Mouse (Mus musculus): ENCODE measurements at regions not wholly inside any gene's neighbourhood (a gene's known extent, or its start where the extent isn't known, plus 50 kb on each side); places are given as distances from the start of the nearest gene placed in this dataset.

DNA sequence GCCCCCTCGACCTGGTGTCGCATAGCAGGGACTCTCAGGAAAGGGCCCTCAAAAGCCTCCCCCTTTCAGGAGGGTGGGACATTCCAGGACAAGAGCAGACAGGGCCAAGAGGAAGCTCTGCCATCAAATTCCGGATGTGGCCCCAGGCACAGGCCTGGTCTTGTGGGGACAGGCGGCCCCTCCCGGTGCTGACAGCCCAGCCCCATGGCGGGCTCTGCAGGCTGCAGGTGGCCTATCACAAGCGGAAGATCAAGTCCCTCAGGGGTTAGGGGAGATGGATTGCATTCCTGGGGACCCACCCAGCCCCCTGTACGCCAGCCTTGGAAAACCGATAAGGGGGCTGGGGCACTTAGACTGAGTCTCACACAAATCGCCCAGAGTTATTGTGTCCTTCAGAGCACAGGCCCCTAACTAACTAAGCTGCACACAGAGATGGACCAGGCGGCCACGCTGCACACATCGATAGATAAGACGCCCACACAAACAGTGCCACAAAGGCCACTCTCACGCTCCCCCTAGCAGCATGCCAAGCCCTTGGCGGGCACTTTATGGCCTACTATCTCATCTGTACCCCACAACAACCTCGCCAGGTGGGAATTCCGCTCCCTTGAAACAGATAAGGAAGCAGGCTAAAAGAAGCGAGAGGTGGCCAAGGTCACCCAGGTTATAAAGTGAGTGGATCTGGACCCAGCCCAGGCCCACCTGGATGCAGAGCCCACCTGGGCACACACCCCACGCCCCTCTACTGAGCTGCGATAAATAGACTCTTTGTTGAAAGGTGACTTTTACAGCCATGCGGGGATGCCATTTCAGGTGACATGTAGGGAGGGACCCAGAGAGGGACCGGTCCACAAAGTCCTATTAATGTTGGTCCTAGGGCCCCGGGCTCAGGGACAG is 55.5 kb downstream of the Gm5294 start:
- CTCF ChIA-PET = interaction anchor here (0.6 kb wide), 1 partner anchor 23 kb away, joined by 4 read pairs; no protein-coding TSS in a partner anchor

DNA sequence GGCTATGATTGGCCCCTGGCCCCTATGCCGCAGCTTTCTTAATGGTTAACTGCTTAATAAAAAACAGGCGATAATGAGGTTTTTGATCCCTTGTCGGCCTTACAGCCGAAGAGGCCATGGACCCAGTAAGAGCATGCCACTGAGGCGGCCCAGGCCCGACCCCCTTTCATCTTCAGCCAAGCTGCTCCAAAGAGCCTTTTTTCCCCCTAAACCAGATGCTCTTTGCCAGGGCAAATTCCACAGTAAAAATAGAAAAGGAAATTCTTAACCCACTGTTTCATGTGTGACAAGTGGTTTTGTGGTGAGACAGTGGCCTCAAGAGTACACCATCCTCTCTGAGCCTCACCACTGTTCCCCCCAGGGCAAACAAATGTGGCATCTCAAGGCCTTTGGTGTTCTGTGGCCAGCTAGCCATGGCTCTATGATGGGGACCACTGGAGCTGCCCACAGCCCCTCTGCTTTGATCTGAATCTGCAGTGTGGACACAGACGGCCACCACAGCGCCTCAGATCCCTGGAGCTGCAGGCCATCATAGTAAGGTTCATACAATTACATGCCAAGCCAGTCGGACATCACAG is 61.9 kb downstream of the Gm5294 start:
- CTCF ChIA-PET = no interaction called here

DNA sequence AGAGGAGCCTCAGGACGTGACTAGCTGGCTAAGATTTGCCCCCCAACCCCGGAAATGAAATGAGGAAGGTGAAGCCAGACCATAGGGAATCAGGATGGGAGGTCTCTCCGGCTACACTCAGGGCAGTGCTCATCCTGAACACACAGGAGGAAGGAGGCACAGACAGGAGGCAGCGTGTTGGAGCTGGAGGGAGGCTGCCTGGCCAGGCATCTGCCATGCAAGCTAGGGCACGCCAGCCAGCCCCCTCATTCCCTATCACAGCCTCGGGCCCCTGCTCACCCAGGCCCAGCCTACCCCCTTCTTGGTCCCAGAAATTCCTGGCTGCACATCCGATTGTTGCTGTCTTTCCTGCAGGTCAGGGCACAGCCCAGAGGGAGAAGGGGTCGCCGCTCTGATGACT is 63.7 kb downstream of the Gm5294 start:
- CTCF ChIA-PET = no interaction called here

DNA sequence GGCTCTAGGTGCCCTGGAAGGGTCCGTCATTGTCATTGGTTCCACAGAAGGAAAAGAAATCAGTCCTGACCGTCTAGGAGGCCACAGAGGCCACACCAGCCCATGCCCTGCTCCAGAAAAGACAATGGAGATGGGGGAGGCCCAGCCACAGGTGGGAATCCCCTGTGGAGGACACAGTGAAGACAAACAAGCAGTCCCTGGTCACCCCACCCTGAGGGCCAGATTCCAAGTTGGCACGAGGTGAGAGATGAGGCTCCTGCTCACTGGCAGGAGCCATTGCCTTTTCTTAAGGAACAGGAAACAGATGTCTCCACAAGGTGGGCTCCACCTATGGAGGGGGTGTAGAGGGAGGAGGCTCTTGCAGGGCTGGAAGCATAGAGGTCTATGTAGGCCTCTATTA is 66.0 kb downstream of the Gm5294 start:
- CTCF ChIA-PET = no interaction called here

DNA sequence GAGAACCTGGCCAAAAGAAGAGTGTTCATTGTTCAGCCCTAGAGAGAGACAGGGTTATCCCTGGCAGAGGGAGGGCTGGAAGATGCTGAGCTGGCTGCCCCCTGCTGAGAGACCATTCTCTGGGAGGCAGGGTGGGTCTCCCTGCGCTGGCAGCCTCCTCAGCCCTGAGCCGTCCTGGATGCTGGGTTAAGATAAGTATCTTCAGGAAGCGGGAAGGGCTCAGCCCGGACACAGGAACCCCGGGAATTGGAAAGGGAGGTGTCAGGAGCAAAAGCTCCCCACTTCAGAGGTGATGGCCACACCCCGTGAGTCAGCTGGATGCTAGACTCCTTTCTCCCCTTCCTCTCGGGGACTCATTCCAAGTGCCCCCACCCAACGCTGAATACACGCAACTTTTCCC is 68.9 kb downstream of the Gm5294 start:
- CTCF ChIA-PET = no interaction called here

DNA sequence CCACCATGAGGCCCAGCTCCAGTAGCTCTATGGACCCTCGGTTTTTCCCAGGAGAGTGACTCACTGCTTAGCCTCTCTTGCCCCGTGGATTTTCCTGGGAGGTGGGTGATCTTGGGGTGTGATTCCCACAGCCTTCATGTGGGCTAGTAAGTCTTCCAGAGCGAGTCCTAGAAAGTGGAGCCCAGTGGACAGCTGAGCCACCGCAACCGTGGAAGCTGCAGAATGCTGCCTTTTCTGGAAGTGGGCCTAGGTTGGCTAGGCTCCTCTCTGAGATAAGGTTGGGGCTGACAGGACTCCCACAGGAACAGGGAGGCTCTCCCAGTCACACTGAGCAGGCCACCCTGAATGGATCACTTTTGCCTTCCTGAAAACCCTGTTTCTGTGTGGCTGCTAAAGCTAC is 69.9 kb downstream of the Gm5294 start:
- CTCF ChIA-PET = no interaction called here

DNA sequence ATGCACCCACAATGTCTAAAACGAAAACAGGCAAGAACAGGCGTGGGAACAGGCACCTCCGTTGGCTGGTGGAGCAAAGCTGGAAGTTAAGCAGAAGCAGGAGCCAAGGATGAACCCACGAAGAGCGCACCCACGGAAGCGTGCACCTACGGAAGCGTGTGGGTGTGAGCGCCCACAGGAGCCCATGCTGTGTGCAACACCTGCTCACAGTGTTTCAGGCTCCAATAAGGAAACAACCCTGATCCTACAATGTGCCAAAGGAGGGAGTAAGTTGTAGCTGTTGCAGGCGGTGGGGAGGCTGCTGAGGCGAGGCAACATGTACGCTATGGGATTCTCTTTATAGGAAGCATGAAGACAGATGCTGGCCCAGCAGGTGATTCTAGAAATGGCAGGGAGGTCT is 74.6 kb downstream of the Gm5294 start:
- CTCF ChIA-PET = no interaction called here

DNA sequence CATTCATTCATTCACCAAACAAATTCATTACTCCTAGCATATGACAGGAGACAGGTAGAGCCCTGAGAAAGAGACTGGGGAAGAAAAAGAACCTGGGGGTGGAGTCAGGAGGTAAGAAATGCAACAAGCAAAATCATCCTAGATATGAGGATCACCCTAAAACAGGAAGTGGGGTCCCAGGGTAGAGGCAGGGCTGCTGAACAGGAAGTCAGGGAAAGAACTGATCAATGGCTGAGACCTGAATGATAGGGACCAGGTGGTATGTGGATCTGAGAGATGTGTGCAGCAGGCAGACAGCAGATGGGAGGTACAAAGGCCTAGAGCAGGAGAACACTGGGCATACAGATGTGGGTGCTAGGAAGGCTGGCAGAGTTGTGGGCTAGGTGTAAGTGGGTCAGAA is 77.4 kb downstream of the Gm5294 start:
- CTCF ChIA-PET = no interaction called here

DNA sequence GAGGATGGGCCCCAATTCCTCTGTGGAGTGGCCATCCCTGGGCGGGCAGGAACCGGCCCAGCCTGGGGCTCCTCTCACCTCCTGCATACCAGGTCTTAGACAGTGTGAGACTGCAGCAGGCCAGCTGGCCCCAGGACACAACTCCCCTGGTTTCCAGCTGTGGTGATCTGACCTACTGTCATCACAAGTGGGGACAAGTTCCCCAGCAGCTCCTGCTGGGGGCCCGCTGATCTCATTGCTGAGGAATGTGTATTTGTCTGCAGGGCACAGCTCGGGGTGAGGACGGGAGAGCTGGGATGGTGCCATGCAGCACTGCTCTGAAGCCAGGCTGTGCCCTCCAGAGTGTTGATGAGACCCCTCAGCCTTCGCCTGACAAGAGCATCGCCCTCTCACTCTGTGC is 78.6 kb downstream of the Gm5294 start:
- CTCF ChIA-PET = interaction anchor here (0.6 kb wide), 1 partner anchor 24 kb away, joined by 4 read pairs; no protein-coding TSS in a partner anchor

DNA sequence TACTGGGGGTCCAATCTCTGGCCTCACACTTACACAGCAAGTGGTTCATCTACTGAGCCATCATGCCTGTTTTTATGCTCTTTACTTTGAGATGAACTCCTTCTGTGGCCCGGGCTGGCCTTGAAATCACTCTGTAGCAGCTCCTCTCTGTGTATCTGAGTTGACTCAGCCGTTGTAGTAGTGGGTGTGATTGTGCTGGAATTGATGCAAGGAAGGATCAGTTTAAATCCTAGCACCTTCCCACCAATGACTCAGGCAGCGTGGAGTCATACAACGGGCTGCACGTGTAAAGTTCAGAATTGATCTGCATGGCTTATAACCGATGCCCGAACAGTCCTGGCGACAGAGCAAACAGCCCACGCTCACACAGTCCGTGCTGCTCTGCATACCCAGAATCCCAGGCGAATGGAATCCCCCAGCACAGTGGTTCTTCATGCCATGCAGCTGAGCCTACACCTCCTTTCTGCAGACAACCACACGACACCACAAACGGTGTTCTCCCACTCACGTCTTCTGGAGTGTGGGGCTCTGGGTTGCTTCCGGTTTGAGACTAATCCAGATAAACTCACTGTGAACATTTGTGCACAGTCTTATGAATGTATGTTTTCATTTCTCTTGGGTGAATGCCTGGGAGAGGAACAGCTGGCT is 81.2 kb downstream of the Gm5294 start:
- CTCF ChIA-PET = no interaction called here

DNA sequence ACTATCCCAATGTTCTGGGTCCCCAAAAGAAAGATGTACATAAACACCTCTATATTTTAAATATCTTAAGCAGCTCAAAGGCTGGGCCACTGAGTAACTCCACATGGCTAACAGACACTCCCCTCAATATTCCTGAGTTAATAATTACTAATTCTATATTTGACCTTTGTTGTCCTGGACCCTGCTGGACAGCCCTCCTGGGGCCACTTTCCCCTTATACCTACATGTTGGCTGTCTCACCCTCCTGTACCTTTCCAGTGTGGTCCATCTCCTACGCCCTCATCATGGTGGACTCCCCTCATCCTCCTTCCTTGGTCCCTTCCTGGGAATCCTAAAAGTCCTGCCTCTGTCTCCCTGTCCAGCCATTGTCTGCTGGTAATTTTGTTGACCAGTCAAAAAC is 82.4 kb downstream of the Gm5294 start:
- CTCF ChIA-PET = no interaction called here

DNA sequence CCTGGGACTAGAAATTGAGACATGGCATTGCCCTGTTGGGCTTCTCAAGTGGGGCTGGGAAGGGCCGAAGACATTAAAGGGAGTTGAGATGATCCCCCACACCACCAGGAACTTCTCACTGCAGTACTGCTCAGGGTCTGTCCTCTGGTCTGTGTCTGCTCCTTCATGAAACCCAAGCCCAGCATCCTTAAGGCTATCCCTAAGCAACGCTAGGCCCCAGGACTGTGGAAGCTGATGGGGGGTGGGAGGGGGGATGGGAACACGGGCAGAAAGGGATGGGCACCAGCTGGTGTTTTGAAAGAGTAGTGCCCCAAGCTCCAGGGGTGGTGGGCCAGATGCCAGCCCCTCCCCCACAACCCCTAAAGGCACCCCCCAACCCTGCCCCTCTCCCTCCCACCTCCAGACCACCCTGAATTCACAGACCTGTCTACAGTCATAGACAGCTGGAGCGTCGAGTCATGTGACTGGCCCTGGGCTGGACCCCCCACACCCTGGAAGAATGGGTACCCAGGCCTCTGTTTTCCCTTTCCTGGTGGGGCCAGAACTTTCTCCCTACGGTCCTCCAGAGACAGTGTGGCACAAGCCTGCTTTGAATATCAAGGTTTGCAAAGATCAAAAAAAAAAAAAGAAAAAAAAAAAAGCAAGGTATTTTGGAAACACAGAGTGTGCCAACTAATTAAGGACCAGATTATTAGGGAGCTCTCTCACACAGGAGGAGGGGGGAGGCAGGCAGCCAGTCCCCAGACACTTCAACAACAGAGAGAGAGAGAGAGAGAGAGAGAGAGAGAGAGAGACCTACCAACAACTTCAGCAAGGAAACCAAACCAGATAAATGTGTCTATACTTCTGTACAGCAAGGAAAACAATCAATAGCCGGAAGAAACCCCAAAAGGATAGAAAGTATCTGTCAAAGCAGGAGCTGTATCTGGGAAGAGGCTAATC is 85.1 kb downstream of the Pdgfa start:
- CTCF ChIA-PET = no interaction called here

DNA sequence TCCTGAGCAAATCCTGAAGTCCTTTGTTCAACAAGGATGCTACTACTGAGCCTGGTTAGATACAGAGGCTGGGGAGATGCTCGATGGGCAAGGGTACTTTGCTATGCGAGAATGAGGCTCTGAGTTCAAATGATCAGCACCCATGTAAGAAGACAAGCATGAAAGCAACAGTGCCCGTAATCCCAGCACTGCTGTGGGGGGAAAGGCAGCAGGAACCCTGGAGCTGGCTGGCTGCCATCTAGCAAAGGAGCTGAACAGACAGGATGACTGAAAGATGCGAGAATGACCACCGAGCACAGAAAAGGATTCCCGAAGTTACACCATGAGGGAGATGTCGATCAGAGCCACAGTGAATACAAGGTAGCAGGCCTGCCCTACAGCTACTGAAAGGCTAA is 84.5 kb downstream of the Pdgfa start:
- CTCF ChIA-PET = no interaction called here

DNA sequence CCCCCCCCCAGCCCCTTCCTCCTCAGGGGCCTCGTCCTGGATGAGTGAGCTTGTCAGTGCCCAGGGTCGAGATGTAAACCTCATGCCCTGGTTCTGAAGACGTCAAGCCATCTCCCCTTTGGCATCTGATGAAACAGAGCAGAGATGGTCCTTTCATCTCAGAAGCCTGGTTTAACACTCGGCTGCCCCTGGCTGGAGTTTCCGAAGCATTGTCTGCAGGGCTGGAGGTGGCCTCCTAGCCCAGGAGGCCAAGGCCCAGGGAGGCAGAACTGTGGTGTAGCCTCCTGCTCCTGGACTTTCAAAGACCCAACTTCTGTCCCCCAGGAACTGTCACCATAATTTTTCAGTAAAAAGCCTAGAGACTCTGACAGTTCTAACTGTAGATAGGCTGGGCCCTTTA is 82.1 kb downstream of the Pdgfa start:
- CTCF ChIA-PET = no interaction called here

DNA sequence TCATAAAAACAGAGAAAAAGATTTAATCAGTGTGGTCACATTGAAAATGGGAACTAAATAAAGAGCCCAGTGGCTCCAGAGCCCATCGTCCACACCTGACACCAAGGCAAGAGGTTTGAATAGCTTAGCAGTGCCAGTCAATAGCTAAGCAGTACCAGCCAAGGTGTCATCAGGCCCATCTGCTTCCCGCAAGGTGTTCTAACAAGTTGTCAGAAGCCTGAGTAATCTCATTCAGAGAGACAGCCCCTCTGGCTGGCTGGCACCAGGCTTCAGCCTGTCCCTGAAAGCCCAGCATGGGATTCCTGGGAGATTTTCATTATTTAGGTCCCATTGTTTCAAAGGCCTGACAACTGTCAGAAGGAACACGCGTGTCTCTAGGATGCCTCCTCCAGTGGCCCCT is 81.7 kb downstream of the Pdgfa start:
- CTCF ChIA-PET = no interaction called here

DNA sequence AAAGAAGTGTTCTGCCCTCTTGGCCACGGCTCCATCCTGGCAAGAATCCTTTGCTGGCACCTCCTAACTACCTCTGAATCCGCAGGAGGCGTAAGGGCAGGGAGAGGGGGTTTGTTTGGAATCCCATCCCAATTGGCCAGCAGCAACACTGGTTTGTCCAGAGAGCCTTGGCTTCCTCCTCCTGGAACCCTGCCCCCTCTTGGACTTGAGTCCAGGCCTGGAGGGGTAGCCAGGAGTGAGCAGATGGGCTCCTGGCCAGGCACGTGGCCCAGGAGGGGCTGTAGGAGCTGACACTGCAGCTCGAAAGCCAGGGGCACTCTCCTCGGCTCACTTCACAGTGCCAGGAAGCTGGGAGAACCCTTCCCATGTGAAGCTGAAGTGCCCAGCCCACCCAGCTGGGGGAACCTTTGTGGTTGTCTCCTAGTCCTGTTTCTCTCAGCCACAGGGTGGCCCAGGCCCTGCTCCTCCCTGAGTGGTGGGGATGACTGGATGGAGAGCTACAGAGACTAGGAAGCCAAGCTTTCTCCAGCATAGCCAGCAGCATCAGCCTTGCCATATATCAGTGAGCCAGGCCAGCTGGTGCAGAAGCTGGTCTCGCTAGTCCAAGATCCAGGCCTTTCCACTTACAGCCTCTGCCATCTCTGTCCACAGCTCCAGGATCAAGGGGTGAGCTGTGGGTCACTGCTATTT is 76.9 kb downstream of the Pdgfa start:
- CTCF ChIA-PET = no interaction called here

DNA sequence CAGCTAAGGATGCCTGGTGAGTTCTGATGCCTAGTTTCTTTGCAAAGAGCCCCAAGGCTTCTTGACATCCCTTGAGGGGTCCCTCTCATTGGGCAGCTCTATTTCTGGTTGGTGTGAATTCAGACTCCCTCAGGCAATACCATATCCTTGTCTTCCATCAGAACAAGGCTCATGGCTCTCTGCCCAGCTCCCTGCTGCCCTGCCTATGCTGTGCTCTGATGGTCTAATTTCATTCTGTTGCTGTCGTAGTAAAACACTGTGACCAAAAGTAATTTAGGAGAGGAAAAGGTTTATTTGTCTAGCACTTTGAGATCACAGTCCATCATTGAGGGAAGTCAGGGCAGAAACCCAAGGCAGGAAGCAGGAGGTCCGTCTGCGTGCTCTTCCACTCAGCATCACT is 75.1 kb downstream of the Pdgfa start:
- CTCF ChIA-PET = no interaction called here
